Mouse (Mus musculus): ENCODE results near the gene Ppp1r3f.

Gene Ppp1r3f

DNA sequence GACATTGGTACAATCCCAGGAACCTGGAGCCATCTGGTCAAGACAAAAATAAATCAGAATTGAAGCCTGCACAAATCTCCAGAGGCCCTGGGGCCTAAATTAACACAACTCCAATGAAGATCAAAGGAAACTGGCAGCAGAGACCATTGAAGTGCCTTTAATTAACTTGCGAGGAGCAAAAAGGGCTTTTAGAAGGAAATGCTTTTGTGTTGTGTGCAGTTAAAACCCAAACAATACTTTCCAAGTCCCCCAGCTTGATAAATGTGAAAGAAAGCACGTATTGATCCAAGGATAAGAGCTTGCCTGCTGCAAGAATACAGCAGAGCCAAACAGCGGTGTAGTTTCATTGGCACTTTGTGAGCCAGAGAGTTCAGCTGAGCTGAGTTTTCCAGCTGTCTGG lies 49.1 kb downstream of the Ppp1r3f start:
- DNase-seq: no peak
